Mouse (Mus musculus): Measurements from ENCODE around the gene Zfp638. TPM values are rescaled to one million over a fixed set of nuclear protein-coding genes. Genes with fewer than 3 reads are reported as not detected.

The Zfp638 gene
- polyA plus RNA-seq, 1 experiment from 2014 or later = 109 TPM

- WGBS = 83% methylated on average over 1 of the region's 1 CpGs
- ATAC-seq (ENCODE audit: low FRiP score) = no peak
- H3K4me1 ChIP-seq = no peaks in the 10 kb centered on the region
Measured at GRCm38 (mm10) chr6:83893086-83893485, 26.2 kb downstream of the Zfp638 start.

DNA sequence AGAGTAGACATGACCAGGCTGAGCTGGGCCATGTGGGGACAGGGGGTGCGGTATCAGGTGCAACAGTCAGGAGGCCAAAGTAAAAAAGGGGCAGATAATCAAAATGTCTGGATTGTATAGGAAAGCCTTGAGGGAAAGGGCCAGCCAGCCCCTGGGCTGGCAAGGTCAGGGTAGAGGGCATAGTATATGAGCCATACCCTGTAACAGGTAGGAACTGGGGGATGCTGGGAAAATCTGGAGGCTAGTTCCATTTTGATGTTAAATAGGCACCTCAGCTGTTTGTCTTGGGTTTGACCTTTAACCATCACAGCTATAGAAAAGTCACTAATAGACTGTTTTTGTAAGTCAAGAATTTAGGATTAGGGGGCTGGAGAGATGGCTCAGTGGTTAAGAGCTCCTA lies 26.7 kb downstream of the Zfp638 start:
- Histone ChIP-seq H3K9me3 (no peaks in the 10 kb centered on the region), H3K4me3 (replicated peaks) (no peak overlapping the region), H3K27me3 (no peaks in the 10 kb centered on the region), H3K9ac (no peak overlapping the region), H3K4me1 (no peaks in the 10 kb centered on the region), H3K4me2 (no peak overlapping the region), H3K27ac (no peak overlapping the region), H3K36me3 (replicated peaks) (no peaks in the 10 kb centered on the region)
- no peak for ATAC-seq (ENCODE audit: low FRiP score)
- 94% methylated on average over 1 of the region's 1 CpGs for WGBS

More at GRCm38 (mm10) chr6:83893086-83893485, 26.2 kb downstream of the Zfp638 start:
- no peaks in the 10 kb centered on the region for H3K9me3 ChIP-seq
- no peaks in the 10 kb centered on the region for H3K36me3 ChIP-seq (replicated peaks)
- H3K27me3 ChIP-seq = no peaks in the 10 kb centered on the region
- no peak overlapping the region for H3K4me3 ChIP-seq (replicated peaks)
- no peak overlapping the region for H3K4me2 ChIP-seq
- no peak overlapping the region for H3K27ac ChIP-seq
- no peak overlapping the region for H3K9ac ChIP-seq

DNA sequence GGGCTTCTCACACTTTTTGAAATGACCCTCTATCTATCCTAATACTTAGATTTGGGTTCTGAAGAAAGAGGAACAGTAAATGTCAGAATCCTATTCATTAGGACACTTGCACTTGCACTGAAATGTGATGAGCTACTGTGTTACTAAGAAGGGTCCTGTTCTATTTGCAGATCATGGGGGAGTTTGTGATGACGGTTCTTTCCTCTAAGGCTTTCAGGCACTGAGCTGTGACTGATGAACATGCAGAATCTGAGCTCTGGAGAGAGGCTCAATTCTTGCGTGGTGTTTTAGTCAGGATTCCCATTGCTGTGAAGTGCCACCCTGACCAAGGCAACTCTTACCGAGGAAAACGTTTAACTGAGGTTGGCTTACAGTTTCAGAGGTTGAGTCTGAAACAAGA lies 32.2 kb downstream of the Zfp638 start:
- WGBS = 82% methylated on average over 4 of the region's 4 CpGs
- no peak for ATAC-seq (ENCODE audit: low FRiP score)

GRCm38 (mm10) chr6:83905276-83905675 lies 38.4 kb downstream of the Zfp638 start:
- Histone ChIP-seq H3K27me3 (no peaks in the 10 kb centered on the region), H3K27ac (no peak overlapping the region), H3K4me2 (no peak overlapping the region), H3K9ac (no peak overlapping the region), H3K36me3 (replicated peaks) (no peaks in the 10 kb centered on the region), H3K9me3 (no peaks in the 10 kb centered on the region), H3K4me1 (peaks cover 5% of the 10 kb centered on the region), H3K4me3 (replicated peaks) (no peak overlapping the region)
- ATAC-seq (ENCODE audit: low FRiP score) = no peak
- 81% methylated on average over 1 of the region's 1 CpGs for WGBS

More for the DNA sequence above, 32.2 kb downstream of the Zfp638 start:
- Histone ChIP-seq H3K36me3 (replicated peaks) (no peaks in the 10 kb centered on the region), H3K9ac (no peak overlapping the region), H3K27me3 (no peaks in the 10 kb centered on the region), H3K27ac (no peak overlapping the region), H3K4me3 (replicated peaks) (no peak overlapping the region), H3K4me2 (no peak overlapping the region), H3K9me3 (no peaks in the 10 kb centered on the region), H3K4me1 (no peaks in the 10 kb centered on the region)

- Histone ChIP-seq H3K9ac (no peak overlapping the region), H3K9me3 (no peaks in the 10 kb centered on the region)
- no peak for ATAC-seq (ENCODE audit: low FRiP score)
Measured at GRCm38 (mm10) chr6:83906659-83907058, 39.8 kb downstream of the Zfp638 start.

GRCm38 (mm10) chr6:83908386-83908785 lies 41.5 kb downstream of the Zfp638 start:
- Histone ChIP-seq H3K27me3 (no peaks in the 10 kb centered on the region), H3K4me3 (replicated peaks) (no peak overlapping the region), H3K9me3 (no peaks in the 10 kb centered on the region), H3K36me3 (replicated peaks) (no peaks in the 10 kb centered on the region), H3K4me1 (peaks cover 5% of the 10 kb centered on the region), H3K4me2 (no peak overlapping the region), H3K27ac (no peak overlapping the region), H3K9ac (no peak overlapping the region)
- 6% methylated on average over 4 of the region's 4 CpGs for WGBS
- ATAC-seq (ENCODE audit: low FRiP score) = no peak

More at GRCm38 (mm10) chr6:83906659-83907058, 39.8 kb downstream of the Zfp638 start:
- Histone ChIP-seq H3K4me1 (peaks cover 5% of the 10 kb centered on the region), H3K4me2 (no peak overlapping the region), H3K4me3 (replicated peaks) (no peak overlapping the region), H3K27ac (no peak overlapping the region), H3K36me3 (replicated peaks) (no peaks in the 10 kb centered on the region), H3K27me3 (no peaks in the 10 kb centered on the region)

DNA sequence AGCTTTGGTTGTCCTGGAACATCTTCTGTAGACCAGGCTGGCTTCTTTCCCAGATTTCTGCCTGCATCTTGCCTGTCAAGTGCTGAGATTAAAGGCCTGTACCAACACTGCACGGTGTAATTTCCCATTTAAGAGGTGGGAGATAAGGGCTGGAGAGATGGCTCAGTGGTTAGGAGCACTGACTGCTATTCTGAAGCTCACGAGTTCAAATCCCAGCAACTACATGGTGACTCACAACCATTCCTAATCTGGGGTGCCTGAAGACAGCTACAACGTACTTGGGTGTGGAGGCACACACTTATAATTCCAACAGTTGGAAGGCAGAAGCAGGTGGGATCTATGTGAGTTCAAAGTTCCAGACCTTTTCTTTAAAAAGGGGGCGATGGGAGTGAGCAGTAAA lies 46.8 kb downstream of the Zfp638 start:
- no peak overlapping the region for H3K9ac ChIP-seq
- no peaks in the 10 kb centered on the region for H3K36me3 ChIP-seq (replicated peaks)
- no peak overlapping the region for H3K27ac ChIP-seq
- H3K4me1 ChIP-seq = no peaks in the 10 kb centered on the region
- no peaks in the 10 kb centered on the region for H3K9me3 ChIP-seq
- 0 out of 2 replicates have a peak overlapping the region, but pooled peaks have one; percentile 6 for H3K4me2 ChIP-seq
- 46% methylated on average over 4 of the region's 4 CpGs for WGBS
- H3K27me3 ChIP-seq = no peaks in the 10 kb centered on the region
- peak overlapping the region; percentile 99; the same call in 1 of the 2 replicates for H3K4me3 ChIP-seq (replicated peaks)
- ATAC-seq (ENCODE audit: low FRiP score) = no peak; the same call in 1 of the 2 replicates

DNA sequence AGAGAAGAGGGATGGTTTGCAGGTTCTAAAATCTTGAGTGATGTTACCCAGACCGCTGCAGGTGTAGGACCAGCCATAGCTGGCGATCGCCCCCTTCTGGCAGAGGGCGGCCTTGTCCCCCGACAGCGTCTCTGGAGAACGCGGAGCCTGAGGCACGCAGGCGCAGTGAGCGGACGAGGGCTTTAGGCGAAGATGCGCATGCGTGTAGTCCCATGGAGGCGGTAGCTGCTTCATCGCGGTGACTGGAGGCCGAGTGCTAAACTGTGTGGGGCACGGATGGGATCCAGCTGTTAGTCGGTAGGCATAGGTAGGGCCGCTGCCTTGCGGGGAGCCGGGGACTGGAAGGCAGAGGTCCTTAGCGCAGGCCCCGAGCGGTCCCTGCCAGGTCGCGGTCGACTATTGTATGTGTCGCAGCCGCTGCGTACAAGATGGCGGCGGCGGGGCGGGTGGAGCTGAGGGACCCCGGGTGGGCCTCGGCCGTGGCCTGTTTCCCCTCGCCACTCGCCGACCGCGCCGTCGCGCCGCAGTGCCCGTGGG lies 47.3 kb downstream of the Zfp638 start:
- WGBS = under 1% methylated on average over 47 of the region's 50 CpGs
- peak overlapping the region; percentile 99 for H3K9ac ChIP-seq
- H3K4me3 ChIP-seq (replicated peaks) = peak overlapping the region; percentile 99
- no peaks in the 10 kb centered on the region for H3K9me3 ChIP-seq
- H3K4me1 ChIP-seq = no peaks in the 10 kb centered on the region
- no peaks in the 10 kb centered on the region for H3K36me3 ChIP-seq (replicated peaks)
- peak overlapping the region; percentile 61 for H3K4me2 ChIP-seq
- no peaks in the 10 kb centered on the region for H3K27me3 ChIP-seq
- H3K27ac ChIP-seq = peak overlapping the region; percentile 97
- ATAC-seq (ENCODE audit: low FRiP score) = peak; percentile 96

DNA sequence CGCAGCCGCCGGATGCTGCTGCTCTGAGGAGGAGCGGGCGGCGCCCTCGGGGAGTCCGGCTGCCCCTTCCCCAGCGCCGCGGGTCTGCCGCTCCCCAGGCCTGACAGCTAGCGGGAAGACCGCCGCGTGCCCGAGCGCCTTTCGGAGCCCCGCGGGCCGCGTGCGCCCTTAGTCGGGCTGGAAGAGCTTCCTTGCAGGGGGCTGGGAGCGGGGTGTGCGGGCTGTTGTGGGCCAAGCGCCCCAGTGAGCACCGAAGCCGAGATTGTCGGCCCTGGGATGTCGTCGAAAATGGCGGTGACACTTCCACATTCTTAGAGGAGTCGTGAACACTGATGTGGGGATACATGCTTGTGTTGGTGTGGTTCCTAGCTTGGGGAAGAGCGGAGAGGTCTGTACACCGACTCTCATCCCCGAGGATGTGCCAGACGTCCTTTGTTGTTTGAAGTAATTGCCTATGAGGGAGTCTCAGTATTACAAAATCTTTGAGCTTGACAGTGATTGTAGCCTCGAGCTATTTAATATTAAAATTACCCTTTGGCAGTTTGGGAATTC lies 47.9 kb downstream of the Zfp638 start:
- H3K36me3 ChIP-seq (replicated peaks) = no peaks in the 10 kb centered on the region
- H3K4me3 ChIP-seq (replicated peaks) = peak overlapping the region; percentile 99
- no peaks in the 10 kb centered on the region for H3K4me1 ChIP-seq
- no peaks in the 10 kb centered on the region for H3K9me3 ChIP-seq
- peak overlapping the region; percentile 61 for H3K4me2 ChIP-seq
- no peaks in the 10 kb centered on the region for H3K27me3 ChIP-seq
- peak overlapping the region; percentile 99 for H3K9ac ChIP-seq
- peak; percentile 80 for ATAC-seq (ENCODE audit: low FRiP score)
- peak overlapping the region; percentile 97 for H3K27ac ChIP-seq
- 0% methylated on average over 37 of the region's 40 CpGs for WGBS

DNA sequence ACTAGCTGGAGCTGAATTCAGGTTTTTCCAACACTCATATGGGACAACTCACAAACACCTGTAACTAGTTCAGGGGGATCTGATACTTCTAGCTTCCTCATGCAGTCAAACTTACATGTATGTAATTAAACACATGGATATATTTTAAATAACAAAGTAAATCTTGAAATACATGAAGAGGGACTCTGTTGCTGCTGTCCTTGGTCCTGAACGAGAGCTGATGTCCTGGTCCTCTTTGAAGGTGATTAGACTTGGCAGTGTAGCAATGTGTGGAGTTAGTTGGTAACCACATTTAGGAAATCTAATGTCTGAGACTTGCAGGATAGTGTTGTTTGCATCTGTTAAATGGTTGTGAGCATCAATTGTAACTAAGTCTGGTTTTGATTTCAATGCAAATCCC lies 60.5 kb downstream of the Zfp638 start:
- ATAC-seq (ENCODE audit: low FRiP score) = no peak
- Histone ChIP-seq H3K4me2 (no peak overlapping the region), H3K27me3 (no peaks in the 10 kb centered on the region), H3K36me3 (replicated peaks) (peaks cover 16% of the 10 kb centered on the region), H3K4me1 (no peaks in the 10 kb centered on the region; the same call in 1 of the 2 replicates), H3K27ac (no peak overlapping the region), H3K9me3 (no peaks in the 10 kb centered on the region), H3K9ac (no peak overlapping the region), H3K4me3 (replicated peaks) (no peak overlapping the region)
- WGBS = 85% methylated on average over 1 of the region's 1 CpGs

GRCm38 (mm10) chr6:83928225-83928624 lies 61.3 kb downstream of the Zfp638 start:
- 80% methylated on average over 2 of the region's 2 CpGs for WGBS
- no peak for ATAC-seq (ENCODE audit: low FRiP score)

GRCm38 (mm10) chr6:83939492-83939891 lies 72.6 kb downstream of the Zfp638 start:
- H3K9me3 ChIP-seq = no peaks in the 10 kb centered on the region
- 90% methylated on average over 2 of the region's 2 CpGs for WGBS
- no peak overlapping the region for H3K9ac ChIP-seq
- H3K36me3 ChIP-seq (replicated peaks) = peaks cover 39% of the 10 kb centered on the region
- H3K4me1 ChIP-seq = no peaks in the 10 kb centered on the region
- H3K27me3 ChIP-seq = no peaks in the 10 kb centered on the region
- H3K4me3 ChIP-seq (replicated peaks) = no peak overlapping the region
- ATAC-seq (ENCODE audit: low FRiP score) = no peak
- no peak overlapping the region for H3K4me2 ChIP-seq
- H3K27ac ChIP-seq = no peak overlapping the region

More at GRCm38 (mm10) chr6:83928225-83928624, 61.3 kb downstream of the Zfp638 start:
- no peak overlapping the region for H3K4me2 ChIP-seq
- H3K9ac ChIP-seq = no peak overlapping the region
- no peak overlapping the region for H3K27ac ChIP-seq
- H3K9me3 ChIP-seq = no peaks in the 10 kb centered on the region
- no peaks in the 10 kb centered on the region; the same call in 1 of the 2 replicates for H3K4me1 ChIP-seq
- H3K27me3 ChIP-seq = no peaks in the 10 kb centered on the region
- peaks cover 16% of the 10 kb centered on the region for H3K36me3 ChIP-seq (replicated peaks)
- no peak overlapping the region for H3K4me3 ChIP-seq (replicated peaks)

- H3K27ac ChIP-seq = no peak overlapping the region
- no peaks in the 10 kb centered on the region for H3K27me3 ChIP-seq
- H3K9me3 ChIP-seq = no peaks in the 10 kb centered on the region
- ATAC-seq (ENCODE audit: low FRiP score) = no peak
- WGBS = 97% methylated on average over 13 of the region's 13 CpGs
- no peak overlapping the region for H3K9ac ChIP-seq
- H3K36me3 ChIP-seq (replicated peaks) = peaks cover 48% of the 10 kb centered on the region
- H3K4me2 ChIP-seq = no peak overlapping the region
- no peak overlapping the region for H3K4me3 ChIP-seq (replicated peaks)
- no peaks in the 10 kb centered on the region for H3K4me1 ChIP-seq
Measured at GRCm38 (mm10) chr6:83942806-83943205, 75.9 kb downstream of the Zfp638 start.
